Mouse (Mus musculus): Measurements from ENCODE around the gene Tnpo2. TPM values are rescaled to one million over a fixed set of nuclear protein-coding genes. Genes with fewer than 3 reads are reported as not detected.
A peak's percentile ranks its signal among the peaks of the same experiment; 100 is the strongest.

Gene Tnpo2
- 72.8 and 83.4 TPM in 2 replicates for polyA plus RNA-seq (2015; fragmentation: Nextera tagmentation; extraction: Ambion mirVana)

DNA sequence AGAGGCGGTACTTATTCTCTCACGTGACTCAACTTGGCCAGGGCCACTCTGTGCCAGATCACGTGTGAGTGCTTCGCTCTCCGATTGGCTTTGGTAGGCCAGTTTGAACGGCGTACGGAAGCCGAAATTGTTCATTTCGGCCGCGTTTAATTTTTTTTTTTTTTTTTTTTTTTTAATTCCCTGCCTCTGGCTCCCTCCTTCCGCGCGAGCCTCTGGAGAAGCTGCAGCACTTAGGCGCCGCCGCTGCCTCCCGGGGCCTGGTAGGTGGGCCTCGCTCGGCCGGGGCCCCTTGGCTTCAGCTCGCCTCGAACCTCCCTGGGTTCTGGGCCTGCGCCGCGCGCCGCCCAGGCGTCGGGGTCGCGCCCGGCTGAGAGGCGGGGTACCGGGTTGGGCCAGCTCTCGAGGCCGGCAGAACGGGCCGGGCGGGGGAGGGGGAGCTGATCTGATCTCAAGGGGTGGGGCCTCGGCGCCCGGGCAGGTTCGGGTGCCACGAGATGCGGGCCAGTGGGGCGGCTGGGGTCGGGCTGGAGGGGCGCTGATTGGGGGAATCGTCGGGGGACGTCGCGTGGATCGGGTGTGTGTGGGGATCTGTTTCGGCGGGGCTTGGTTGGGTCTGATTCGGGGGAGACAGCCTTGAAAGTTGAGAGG lies at the start of gene Tnpo2:
Gene Tnpo2, plus strand, starts transcription at position 198 of the 648 bp plus-strand sequence.
- H3K27me3 ChIP-seq (replicated peaks; ENCODE audit: control insufficient read depth, insufficient read depth, low read length): no peaks in the 10 kb centered on the region
- ATAC-seq: peak; percentile 89
- H3K4me2 ChIP-seq (ENCODE audit: low read length): peak within 1 kb of the TSS; percentile 97
- peaks cover 26% of the 10 kb centered on the region for H3K4me1 ChIP-seq (replicated peaks; ENCODE audit: control insufficient read depth, insufficient read depth, low read length)
- peaks cover 12% of the 10 kb centered on the region for H3K36me3 ChIP-seq (ENCODE audit: control insufficient read depth, insufficient read depth)
- peak within 1 kb of the TSS; percentile 91 for H3K9ac ChIP-seq (replicated peaks; ENCODE audit: low read depth, low read length)
- H3K9me3 ChIP-seq (ENCODE audit: control insufficient read depth, low read length): no peaks in the 10 kb centered on the region
- peak within 1 kb of the TSS; percentile 99 for H3K27ac ChIP-seq (ENCODE audit: low read length)
- H3K4me3 ChIP-seq (replicated peaks; ENCODE audit: low read length): peak within 1 kb of the TSS; percentile 80
- under 1% methylated on average over 59 of the region's 59 CpGs for WGBS

DNA sequence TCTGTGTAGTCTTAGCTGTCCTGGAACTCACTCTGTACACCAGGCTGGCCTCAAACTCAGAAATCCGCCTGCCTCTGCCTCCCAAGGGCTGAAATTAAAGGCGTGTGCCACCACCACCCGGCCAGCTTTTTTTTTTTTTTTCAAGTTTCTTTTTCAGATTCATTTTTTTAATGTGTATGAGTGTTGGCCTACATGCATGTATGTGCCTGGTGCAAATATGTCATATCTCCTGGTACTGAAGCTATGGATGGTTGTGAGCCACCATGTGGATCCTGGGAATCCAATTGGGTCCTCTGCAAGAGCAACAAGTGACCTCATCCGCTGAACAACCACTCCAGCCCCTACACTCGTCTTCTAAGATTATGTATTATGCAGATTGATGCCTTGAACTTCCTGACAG lies 49.3 kb upstream of the Tnpo2 start:
- peaks cover 33% of the 10 kb centered on the region for H3K4me1 ChIP-seq (replicated peaks; ENCODE audit: control insufficient read depth, insufficient read depth, low read length)
- H3K27me3 ChIP-seq (replicated peaks; ENCODE audit: control insufficient read depth, insufficient read depth, low read length): peaks cover 10% of the 10 kb centered on the region; the same call in 1 of the 2 replicates
- no peaks in the 10 kb centered on the region for H3K9me3 ChIP-seq (ENCODE audit: control insufficient read depth, low read length)
- no peaks in the 10 kb centered on the region for H3K36me3 ChIP-seq (ENCODE audit: control insufficient read depth, insufficient read depth)
- no peak overlapping the region for H3K9ac ChIP-seq (replicated peaks; ENCODE audit: low read depth, low read length)
- H3K4me3 ChIP-seq (replicated peaks; ENCODE audit: low read length): no peak overlapping the region
- H3K27ac ChIP-seq (ENCODE audit: low read length): no peak overlapping the region
- 80% methylated on average over 5 of the region's 5 CpGs for WGBS
- no peak overlapping the region for H3K4me2 ChIP-seq (ENCODE audit: low read length)
- ATAC-seq: no peak

DNA sequence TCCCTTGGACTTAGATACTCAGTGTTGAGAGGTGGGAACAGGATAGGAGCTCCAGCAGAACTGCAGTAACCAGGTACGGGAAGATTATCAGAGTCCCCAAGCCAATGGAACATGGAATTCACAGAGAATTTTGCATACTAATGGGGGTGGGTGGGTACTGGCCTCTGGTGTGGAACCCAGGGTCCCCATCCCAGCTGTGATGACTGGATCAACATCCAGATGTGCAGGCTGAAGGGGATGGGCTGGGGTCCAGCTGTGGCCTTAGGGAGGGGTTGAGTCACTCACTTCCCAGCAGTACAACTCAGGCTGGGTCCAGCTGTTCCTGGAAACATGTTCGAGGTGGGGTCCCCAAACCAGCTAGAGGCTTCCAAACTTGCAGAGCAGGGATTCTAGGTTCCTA lies 48.8 kb upstream of the Tnpo2 start:
- WGBS: 73% methylated on average over 2 of the region's 2 CpGs
- no peak overlapping the region for H3K9ac ChIP-seq (replicated peaks; ENCODE audit: low read depth, low read length)
- no peaks in the 10 kb centered on the region for H3K36me3 ChIP-seq (ENCODE audit: control insufficient read depth, insufficient read depth)
- no peak overlapping the region for H3K4me2 ChIP-seq (ENCODE audit: low read length)
- H3K27me3 ChIP-seq (replicated peaks; ENCODE audit: control insufficient read depth, insufficient read depth, low read length): peaks cover 10% of the 10 kb centered on the region; the same call in 1 of the 2 replicates
- no peaks in the 10 kb centered on the region for H3K9me3 ChIP-seq (ENCODE audit: control insufficient read depth, low read length)
- no peak for ATAC-seq
- no peak overlapping the region for H3K27ac ChIP-seq (ENCODE audit: low read length)
- H3K4me3 ChIP-seq (replicated peaks; ENCODE audit: low read length): no peak overlapping the region
- H3K4me1 ChIP-seq (replicated peaks; ENCODE audit: control insufficient read depth, insufficient read depth, low read length): peaks cover 33% of the 10 kb centered on the region

DNA sequence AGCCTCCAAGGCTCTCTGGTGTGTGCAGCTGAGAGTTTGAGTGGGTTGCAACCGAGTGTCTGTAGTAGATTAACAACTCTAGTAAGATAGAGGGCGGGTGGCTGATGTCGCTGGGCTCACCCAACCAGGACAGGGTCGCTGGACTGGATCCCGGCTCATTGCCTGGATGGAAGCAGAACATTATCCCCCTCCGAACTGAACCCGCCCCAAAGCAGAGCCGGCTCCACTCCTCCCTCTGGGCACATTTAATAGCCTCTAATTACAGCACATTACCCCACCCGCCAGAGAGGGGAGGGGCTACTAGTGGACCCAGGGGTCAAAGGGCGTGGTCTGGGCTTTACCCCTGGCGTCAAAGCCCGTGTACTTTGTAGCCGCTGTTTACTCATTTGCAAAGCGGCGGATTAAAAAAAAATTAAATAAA lies 47.4 kb upstream of the Tnpo2 start:
- Histone ChIP-seq H3K4me2 (ENCODE audit: low read length) (peak overlapping the region; percentile 97), H3K36me3 (ENCODE audit: control insufficient read depth, insufficient read depth) (no peaks in the 10 kb centered on the region), H3K4me1 (replicated peaks; ENCODE audit: control insufficient read depth, insufficient read depth, low read length) (peaks cover 33% of the 10 kb centered on the region), H3K27me3 (replicated peaks; ENCODE audit: control insufficient read depth, insufficient read depth, low read length) (peaks cover 10% of the 10 kb centered on the region; the same call in 1 of the 2 replicates), H3K9me3 (ENCODE audit: control insufficient read depth, low read length) (no peaks in the 10 kb centered on the region), H3K9ac (replicated peaks; ENCODE audit: low read depth, low read length) (0 out of 2 replicates have a peak overlapping the region, but pooled peaks have one; percentile 26), H3K27ac (ENCODE audit: low read length) (no peak overlapping the region), H3K4me3 (replicated peaks; ENCODE audit: low read length) (no peak overlapping the region)
- WGBS: 12% methylated on average over 15 of the region's 15 CpGs
- ATAC-seq: no peak

DNA sequence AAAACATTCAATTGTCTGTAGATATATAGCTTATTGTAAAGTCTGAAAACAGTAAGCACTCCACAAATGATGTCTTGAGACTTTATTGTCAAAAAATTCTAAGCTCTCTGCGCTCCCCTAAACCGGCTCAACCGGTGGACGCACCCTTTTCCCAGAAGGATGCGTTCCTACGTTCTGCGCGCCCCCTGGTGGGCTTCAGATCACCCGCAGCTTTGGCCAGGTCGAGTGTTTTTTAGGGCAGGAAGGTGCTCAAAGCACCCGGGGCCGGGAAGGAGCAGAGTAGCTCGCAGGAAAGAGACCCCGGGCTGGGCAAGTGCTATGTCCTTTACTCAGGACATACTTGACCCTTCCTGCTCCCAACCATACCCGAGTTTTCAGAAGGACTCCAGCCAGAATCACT lies 46.9 kb upstream of the Tnpo2 start:
- Histone ChIP-seq H3K4me2 (ENCODE audit: low read length) (peak overlapping the region; percentile 97), H3K27ac (ENCODE audit: low read length) (peak overlapping the region; percentile 82), H3K4me1 (replicated peaks; ENCODE audit: control insufficient read depth, insufficient read depth, low read length) (peaks cover 30% of the 10 kb centered on the region), H3K9me3 (ENCODE audit: control insufficient read depth, low read length) (no peaks in the 10 kb centered on the region), H3K27me3 (replicated peaks; ENCODE audit: control insufficient read depth, insufficient read depth, low read length) (peaks cover 10% of the 10 kb centered on the region; the same call in 1 of the 2 replicates), H3K36me3 (ENCODE audit: control insufficient read depth, insufficient read depth) (no peaks in the 10 kb centered on the region), H3K4me3 (replicated peaks; ENCODE audit: low read length) (peak overlapping the region; percentile 74), H3K9ac (replicated peaks; ENCODE audit: low read depth, low read length) (peak overlapping the region; percentile 59)
- under 1% methylated on average over 15 of the region's 15 CpGs for WGBS
- ATAC-seq: peak; percentile 51

DNA sequence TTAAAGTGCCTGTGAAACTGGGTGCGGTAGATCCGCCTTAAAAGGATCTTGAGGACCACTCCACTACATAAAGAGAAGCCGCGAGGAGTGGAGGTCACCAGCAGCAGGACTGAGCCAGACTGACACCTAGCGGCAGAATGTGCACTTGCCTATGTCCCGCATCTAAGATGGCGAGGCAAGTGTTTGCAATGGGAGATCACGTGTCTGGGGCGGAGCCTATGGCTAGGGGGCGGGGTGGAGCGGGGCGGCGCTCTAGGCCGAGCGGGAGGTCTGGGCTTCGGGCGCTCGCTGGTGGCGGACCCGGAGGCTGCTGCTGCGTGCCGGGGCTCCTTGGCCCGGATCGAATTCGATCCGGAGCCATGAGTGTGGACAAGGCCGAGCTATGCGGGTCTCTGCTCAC lies 46.4 kb upstream of the Tnpo2 start, which contains the start of gene Hook2:
Gene Hook2, plus strand, starts transcription at position 255 of the 400 bp plus-strand sequence.
- Histone ChIP-seq H3K27me3 (replicated peaks; ENCODE audit: control insufficient read depth, insufficient read depth, low read length) (peaks cover 10% of the 10 kb centered on the region; the same call in 1 of the 2 replicates), H3K27ac (ENCODE audit: low read length) (peak within 1 kb of the TSS; percentile 82), H3K36me3 (ENCODE audit: control insufficient read depth, insufficient read depth) (no peaks in the 10 kb centered on the region), H3K4me1 (replicated peaks; ENCODE audit: control insufficient read depth, insufficient read depth, low read length) (peaks cover 25% of the 10 kb centered on the region), H3K4me3 (replicated peaks; ENCODE audit: low read length) (peak within 1 kb of the TSS; percentile 74), H3K9me3 (ENCODE audit: control insufficient read depth, low read length) (no peaks in the 10 kb centered on the region), H3K4me2 (ENCODE audit: low read length) (peak within 1 kb of the TSS; percentile 97), H3K9ac (replicated peaks; ENCODE audit: low read depth, low read length) (peak within 1 kb of the TSS; percentile 81)
- peak; percentile 89 for ATAC-seq
- WGBS: 0% methylated on average over 26 of the region's 28 CpGs

DNA sequence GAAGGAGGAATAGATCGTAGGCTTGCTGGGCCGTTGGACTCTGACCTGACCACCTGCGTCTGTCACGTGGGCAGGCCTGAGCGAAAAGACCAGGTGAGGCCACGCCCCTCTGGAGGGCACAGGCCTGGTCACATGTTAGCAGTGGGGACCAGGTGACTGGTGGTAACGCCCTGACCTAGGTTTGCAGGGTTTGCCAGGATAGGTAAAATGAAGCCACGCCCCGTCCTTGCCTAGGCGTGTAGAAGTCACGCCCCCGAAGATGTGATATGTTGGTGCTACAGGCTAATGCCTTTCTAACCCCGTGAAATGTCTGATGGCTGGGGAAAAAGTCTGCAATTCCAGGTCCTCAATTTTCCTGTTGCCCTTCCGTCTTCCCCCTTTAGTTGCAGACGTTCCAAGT lies 45.9 kb upstream of the Tnpo2 start:
- H3K9me3 ChIP-seq (ENCODE audit: control insufficient read depth, low read length): no peaks in the 10 kb centered on the region

DNA sequence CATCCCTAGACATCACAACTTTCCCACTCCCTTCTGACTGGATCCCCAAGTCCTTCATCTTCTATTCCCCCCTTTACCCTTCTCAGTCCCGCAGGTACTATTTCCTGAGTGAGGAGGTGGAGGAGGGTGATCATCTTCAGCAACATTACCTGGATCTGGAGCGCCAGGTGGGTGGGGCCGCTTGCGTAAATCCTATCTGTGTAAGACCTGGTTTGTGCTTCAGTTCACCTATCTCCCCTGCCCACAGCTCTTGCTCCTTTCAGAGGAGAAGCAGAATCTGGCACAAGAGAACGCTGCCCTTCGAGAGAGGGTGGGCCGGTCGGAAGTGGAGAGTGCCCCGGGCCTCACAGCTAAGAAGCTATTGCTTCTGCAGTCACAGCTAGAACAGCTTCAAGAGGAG lies 42.3 kb upstream of the Tnpo2 start:
- no peaks in the 10 kb centered on the region for H3K9me3 ChIP-seq (ENCODE audit: control insufficient read depth, low read length)
- H3K4me1 ChIP-seq (replicated peaks; ENCODE audit: control insufficient read depth, insufficient read depth, low read length): peaks cover 19% of the 10 kb centered on the region
- no peak overlapping the region for H3K27ac ChIP-seq (ENCODE audit: low read length)
- 92% methylated on average over 9 of the region's 9 CpGs for WGBS
- no peak overlapping the region for H3K9ac ChIP-seq (replicated peaks; ENCODE audit: low read depth, low read length)
- no peak overlapping the region for H3K4me2 ChIP-seq (ENCODE audit: low read length)
- H3K36me3 ChIP-seq (ENCODE audit: control insufficient read depth, insufficient read depth): no peaks in the 10 kb centered on the region
- no peak for ATAC-seq
- no peak overlapping the region for H3K4me3 ChIP-seq (replicated peaks; ENCODE audit: low read length)
- H3K27me3 ChIP-seq (replicated peaks; ENCODE audit: control insufficient read depth, insufficient read depth, low read length): no peaks in the 10 kb centered on the region

More for the DNA sequence above, 45.9 kb upstream of the Tnpo2 start:
- Histone ChIP-seq H3K4me3 (replicated peaks; ENCODE audit: low read length) (peak overlapping the region; percentile 74), H3K27me3 (replicated peaks; ENCODE audit: control insufficient read depth, insufficient read depth, low read length) (peaks cover 10% of the 10 kb centered on the region; the same call in 1 of the 2 replicates), H3K36me3 (ENCODE audit: control insufficient read depth, insufficient read depth) (no peaks in the 10 kb centered on the region), H3K9ac (replicated peaks; ENCODE audit: low read depth, low read length) (peak overlapping the region; percentile 81), H3K27ac (ENCODE audit: low read length) (0 out of 2 replicates have a peak overlapping the region, but pooled peaks have one; percentile 28), H3K4me2 (ENCODE audit: low read length) (peak overlapping the region; percentile 97), H3K4me1 (replicated peaks; ENCODE audit: control insufficient read depth, insufficient read depth, low read length) (peaks cover 20% of the 10 kb centered on the region)
- 2% methylated on average over 15 of the region's 15 CpGs for WGBS
- peak; percentile 7; the same call in 1 of the 2 replicates for ATAC-seq

DNA sequence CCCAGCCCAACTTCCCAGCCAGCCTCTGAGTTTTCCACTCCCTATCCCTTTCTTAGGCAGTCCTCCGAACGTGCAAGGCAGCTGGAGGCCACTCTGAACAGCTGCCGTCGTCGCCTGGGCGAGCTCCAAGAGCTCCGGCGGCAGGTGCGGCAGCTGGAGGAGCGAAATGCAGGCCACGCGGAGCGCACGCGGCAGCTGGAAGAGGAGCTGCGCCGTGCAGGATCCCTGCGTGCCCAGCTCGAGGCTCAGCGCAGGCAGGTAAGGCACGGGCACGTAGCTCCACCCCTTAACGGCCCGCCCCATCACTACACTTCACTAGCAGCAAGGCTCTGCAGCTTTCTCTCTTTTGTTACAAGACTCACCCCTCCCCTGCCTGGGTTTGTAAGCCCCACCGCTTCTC lies 41.0 kb upstream of the Tnpo2 start:
- no peaks in the 10 kb centered on the region for H3K27me3 ChIP-seq (replicated peaks; ENCODE audit: control insufficient read depth, insufficient read depth, low read length)
- H3K36me3 ChIP-seq (ENCODE audit: control insufficient read depth, insufficient read depth): no peaks in the 10 kb centered on the region
- H3K4me1 ChIP-seq (replicated peaks; ENCODE audit: control insufficient read depth, insufficient read depth, low read length): peaks cover 13% of the 10 kb centered on the region
- no peak overlapping the region for H3K4me3 ChIP-seq (replicated peaks; ENCODE audit: low read length)
- peak; percentile 15; the same call in 1 of the 2 replicates for ATAC-seq
- no peaks in the 10 kb centered on the region for H3K9me3 ChIP-seq (ENCODE audit: control insufficient read depth, low read length)
- no peak overlapping the region for H3K27ac ChIP-seq (ENCODE audit: low read length)
- H3K9ac ChIP-seq (replicated peaks; ENCODE audit: low read depth, low read length): peak overlapping the region; percentile 29; the same call in 1 of the 2 replicates
- 14% methylated on average over 25 of the region's 25 CpGs for WGBS
- no peak overlapping the region for H3K4me2 ChIP-seq (ENCODE audit: low read length)

Measured in forebrain, embryonic 16.5 days (tissue).